Mouse (Mus musculus): Measurements from ENCODE around the gene Aldoart2. TPM values are rescaled to one million over a fixed set of nuclear protein-coding genes. Genes with fewer than 3 reads are reported as not detected.
"Not testable (repeated sequence)": the region's sequence is repeated elsewhere in the genome, so short reads cannot be mapped to it uniquely, and the experiment has no call there.

Gene Aldoart2
- total and polyA plus RNA-seq, 2 experiments from 2014 or later = 0.10 to 0.16 TPM

- H3K27me3 ChIP-seq (ENCODE audit: insufficient read depth, low read length) = no peaks in the 10 kb centered on the region
- H3K27ac ChIP-seq = no peak overlapping the region
- DNase-seq (ENCODE audit: low spot score) = no peak
- no peak overlapping the region for H3K4me3 ChIP-seq (ENCODE audit: low read length)
- TF ChIP-seq CTCF (IDR thresholded peaks at IDR 0.05; ENCODE audit: low read depth) = no peak
- WGBS = 88% methylated on average over 10 of the region's 10 CpGs
- H3K36me3 ChIP-seq (ENCODE audit: insufficient read depth, low read length) = no peaks in the 10 kb centered on the region
- H3K9ac ChIP-seq (replicated peaks; ENCODE audit: low read length) = no peak overlapping the region
- H3K9me3 ChIP-seq (ENCODE audit: low read length) = no peaks in the 10 kb centered on the region
- no peak for ATAC-seq
- H3K4me1 ChIP-seq (ENCODE audit: insufficient read depth, low read length) = no peaks in the 10 kb centered on the region
- no peak overlapping the region for H3K4me2 ChIP-seq (ENCODE audit: low read depth, low read length)
These were observed 6.6 kb downstream of the Aldoart2 start for GRCm38 (mm10) chr12:55571661-55572060.

GRCm38 (mm10) chr12:55573089-55573488 is 8.1 kb downstream of the Aldoart2 start:
- DNase-seq (ENCODE audit: low spot score) (no peak), ATAC-seq (no peak)
- Histone ChIP-seq H3K4me3 (ENCODE audit: low read length) (no peak overlapping the region), H3K27ac (no peak overlapping the region), H3K36me3 (ENCODE audit: insufficient read depth, low read length) (no peaks in the 10 kb centered on the region), H3K9me3 (ENCODE audit: low read length) (no peaks in the 10 kb centered on the region), H3K4me2 (ENCODE audit: low read depth, low read length) (no peak overlapping the region), H3K27me3 (ENCODE audit: insufficient read depth, low read length) (no peaks in the 10 kb centered on the region), H3K4me1 (ENCODE audit: insufficient read depth, low read length) (no peaks in the 10 kb centered on the region), H3K9ac (replicated peaks; ENCODE audit: low read length) (no peak overlapping the region)
- peak; percentile 21; the same call in 1 of the 2 replicates for TF ChIP-seq CTCF (IDR thresholded peaks at IDR 0.05; ENCODE audit: low read depth)

GRCm38 (mm10) chr12:55573794-55574193 is 8.8 kb downstream of the Aldoart2 start:
- H3K4me1 ChIP-seq (ENCODE audit: insufficient read depth, low read length) = no peaks in the 10 kb centered on the region
- DNase-seq (ENCODE audit: low spot score) (peak; percentile 42), ATAC-seq (peak; percentile 53; the same call in 1 of the 2 replicates)
- no peaks in the 10 kb centered on the region for H3K9me3 ChIP-seq (ENCODE audit: low read length)
- H3K27ac ChIP-seq = no peak overlapping the region
- H3K27me3 ChIP-seq (ENCODE audit: insufficient read depth, low read length) = no peaks in the 10 kb centered on the region
- no peaks in the 10 kb centered on the region for H3K36me3 ChIP-seq (ENCODE audit: insufficient read depth, low read length)
- no peak overlapping the region for H3K4me2 ChIP-seq (ENCODE audit: low read depth, low read length)
- 2% methylated on average over 6 of the region's 6 CpGs for WGBS
- no peak for TF ChIP-seq CTCF (IDR thresholded peaks at IDR 0.05; ENCODE audit: low read depth)
- H3K9ac ChIP-seq (replicated peaks; ENCODE audit: low read length) = no peak overlapping the region
- no peak overlapping the region for H3K4me3 ChIP-seq (ENCODE audit: low read length)

- not testable (repeated sequence) for ATAC-seq; DNase-seq (ENCODE audit: low spot score); H3K27ac ChIP-seq; H3K36me3 ChIP-seq (ENCODE audit: insufficient read depth, low read length); H3K4me1 ChIP-seq (ENCODE audit: insufficient read depth, low read length); H3K4me2 ChIP-seq (ENCODE audit: low read depth, low read length); H3K9me3 ChIP-seq (ENCODE audit: low read length); H3K4me3 ChIP-seq (ENCODE audit: low read length); H3K9ac ChIP-seq (replicated peaks; ENCODE audit: low read length); H3K27me3 ChIP-seq (ENCODE audit: insufficient read depth, low read length)
- 61% methylated on average over 9 of the region's 9 CpGs for WGBS
These were observed 21.9 kb downstream of the Aldoart2 start for GRCm38 (mm10) chr12:55586936-55587335.

GRCm38 (mm10) chr12:55598537-55598886 is 33.5 kb downstream of the Aldoart2 start:
- ATAC-seq = no peak
- H3K36me3 ChIP-seq (ENCODE audit: insufficient read depth, low read length) = no peaks in the 10 kb centered on the region
- H3K4me1 ChIP-seq (ENCODE audit: insufficient read depth, low read length) = peaks cover 5% of the 10 kb centered on the region; the same call in 1 of the 2 replicates
- no peaks in the 10 kb centered on the region for H3K9me3 ChIP-seq (ENCODE audit: low read length)
- no peak overlapping the region for H3K9ac ChIP-seq (replicated peaks; ENCODE audit: low read length)
- no peak overlapping the region for H3K27ac ChIP-seq
- WGBS = 8% methylated on average over 7 of the region's 7 CpGs
- H3K4me2 ChIP-seq (ENCODE audit: low read depth, low read length) = peak overlapping the region; percentile 78
- TF ChIP-seq CTCF (IDR thresholded peaks at IDR 0.05; ENCODE audit: low read depth) = no peak
- DNase-seq (ENCODE audit: low spot score) = no peak
- H3K27me3 ChIP-seq (ENCODE audit: insufficient read depth, low read length) = peaks cover 4% of the 10 kb centered on the region
- peak overlapping the region; percentile 51 for H3K4me3 ChIP-seq (ENCODE audit: low read length)

- Histone ChIP-seq H3K4me1 (ENCODE audit: insufficient read depth, low read length) (peaks cover 5% of the 10 kb centered on the region; the same call in 1 of the 2 replicates), H3K4me2 (ENCODE audit: low read depth, low read length) (peak within 1 kb of the TSS; percentile 78), H3K9ac (replicated peaks; ENCODE audit: low read length) (peak within 1 kb of the TSS; percentile 49), H3K4me3 (ENCODE audit: low read length) (peak within 1 kb of the TSS; percentile 51), H3K9me3 (ENCODE audit: low read length) (no peaks in the 10 kb centered on the region), H3K27me3 (ENCODE audit: insufficient read depth, low read length) (peaks cover 4% of the 10 kb centered on the region), H3K36me3 (ENCODE audit: insufficient read depth, low read length) (no peaks in the 10 kb centered on the region), H3K27ac (no peak within 1 kb of the TSS)
- WGBS = under 1% methylated on average over 68 of the region's 77 CpGs
- peak; percentile 38 for DNase-seq (ENCODE audit: low spot score)
- peak; percentile 69 for ATAC-seq
- no peak for TF ChIP-seq CTCF (IDR thresholded peaks at IDR 0.05; ENCODE audit: low read depth)
These were observed 34.0 kb downstream of the Aldoart2 start, which contains the start of gene Insm2 for GRCm38 (mm10) chr12:55598887-55599561. Gene Insm2, plus strand, starts transcription at chr12:55599427.

Data from hindbrain, postnatal 0 days (tissue).